Mouse (Mus musculus) heart, postnatal 0 days (tissue): ENCODE results near the gene Trim16.

ENCODE experiments used
- CTCF ChIP-seq: IDR thresholded peaks from 2 replicates; pipeline ENCODE4 v1.5.1; 2016; ENCODE audit warnings: antibody characterized with exemption, control low read depth, low read depth
- EP300 ChIP-seq: IDR thresholded peaks from 2 replicates; pipeline ENCODE4 v1.6.1; 2016; ENCODE audit warnings: antibody characterized with exemption, low read depth

DNA sequence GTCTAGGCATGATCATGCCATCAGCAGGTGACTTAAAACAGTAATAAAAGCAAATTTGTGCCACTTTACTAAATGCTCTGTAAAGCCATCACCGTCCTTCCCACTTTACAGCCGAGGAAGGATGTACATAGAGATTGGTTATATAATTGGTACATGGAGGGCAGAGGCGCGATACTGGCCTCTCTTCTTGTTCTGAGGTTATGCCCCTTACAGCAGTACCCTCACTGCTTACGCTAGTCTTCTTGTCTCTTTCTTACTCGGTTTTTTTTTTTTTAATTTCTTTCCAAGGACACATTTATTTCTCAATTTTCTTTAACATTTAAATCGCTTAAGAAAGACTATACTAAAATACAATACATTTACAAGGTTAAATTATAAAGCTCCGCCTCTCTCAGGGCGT is 58.7 kb downstream of the Trim16 start:
- no peak for TF ChIP-seq CTCF
- no peak for TF ChIP-seq EP300
